Mouse (Mus musculus) embryonic facial prominence, embryonic 11.5 days (tissue): ENCODE data around the gene Phldb3. TPM values are rescaled to one million over a fixed set of nuclear protein-coding genes. Genes with fewer than 3 reads are reported as not detected.

ENCODE experiments used
- ATAC-seq: fragments of 200-750 bp; cut with Nextera tagmentation; replicated peaks from 2 replicates; pipeline ENCODE4 v1.8.0; 2017; ENCODE audit warnings: low read depth; ENCODE audit not compliant: insufficient number of reproducible peaks, low FRiP score, low TSS enrichment
- DNase-seq: peaks from one replicate; pipeline ENCODE4 v3.0.0-alpha.2; 2015; ENCODE audit warnings: low spot score
- H3K27ac ChIP-seq: fragments of 300-500 bp; sonication (generic); replicated peaks from 2 replicates; pipeline ENCODE4 v1.5.1; 2014; ENCODE audit warnings: mild to moderate bottlenecking, low read depth, low read length, control low read depth
- H3K27me3 ChIP-seq: fragments of 300-500 bp; sonication (generic); 2 replicates; pipeline ENCODE4 v1.6.1; 2014; ENCODE audit warnings: mild to moderate bottlenecking, low read length, moderate library complexity, mixed read lengths; ENCODE audit not compliant: control insufficient read depth, insufficient read depth
- H3K36me3 ChIP-seq: fragments of 300-500 bp; sonication (generic); replicated peaks from 2 replicates; pipeline ENCODE4 v1.6.1; 2014; ENCODE audit warnings: low read depth, mild to moderate bottlenecking, low read length, moderate library complexity, mixed read lengths; ENCODE audit not compliant: control insufficient read depth, insufficient read depth
- H3K4me1 ChIP-seq: fragments of 300-500 bp; sonication (generic); 2 replicates; pipeline ENCODE4 v1.6.1; 2014; ENCODE audit warnings: low read length, mixed read lengths; ENCODE audit not compliant: control insufficient read depth, insufficient read depth
- H3K4me2 ChIP-seq: fragments of 300-500 bp; sonication (generic); 2 replicates; pipeline ENCODE4 v1.6.1; 2014; ENCODE audit warnings: low read depth, mild to moderate bottlenecking, control low read depth, low read length, moderate library complexity
- H3K4me3 ChIP-seq: fragments of 300-500 bp; sonication (generic); 2 replicates; pipeline ENCODE4 v1.5.1; 2014; ENCODE audit warnings: low read depth, low read length, control low read depth
- H3K9ac ChIP-seq: fragments of 300-500 bp; sonication (generic); replicated peaks from 2 replicates; pipeline ENCODE4 v1.6.1; 2014; ENCODE audit warnings: mild to moderate bottlenecking, control low read depth, low read length
- H3K9me3 ChIP-seq: fragments of 300-500 bp; sonication (generic); replicated peaks from 2 replicates; pipeline ENCODE4 v1.6.1; 2016; ENCODE audit warnings: mild to moderate bottlenecking, low read length, inconsistent platforms, mixed read lengths; ENCODE audit not compliant: control insufficient read depth
- WGBS: fragments of 180-500 bp; shearing (Covaris S2); extraction: QIAGEN DNeasy Blood & Tissue Kit; methylation state at CpG from one replicate; pipeline ENCODE4 v1.1.7; 2014; 5-methylcytosine and 5-hydroxymethylcytosine counted together
- polyA plus RNA-seq: library from polyadenylated mRNA; unstranded; fragments of >200 nt; fragmentation: Nextera tagmentation; extraction: Ambion mirVana; gene quantifications from 2 replicates; pipeline ENCODE4 v1.2.1, GENCODE M21; 2014

Phldb3 gene
- polyA plus RNA-seq, 1 experiment from 2014 or later, result 0.10 TPM

DNA sequence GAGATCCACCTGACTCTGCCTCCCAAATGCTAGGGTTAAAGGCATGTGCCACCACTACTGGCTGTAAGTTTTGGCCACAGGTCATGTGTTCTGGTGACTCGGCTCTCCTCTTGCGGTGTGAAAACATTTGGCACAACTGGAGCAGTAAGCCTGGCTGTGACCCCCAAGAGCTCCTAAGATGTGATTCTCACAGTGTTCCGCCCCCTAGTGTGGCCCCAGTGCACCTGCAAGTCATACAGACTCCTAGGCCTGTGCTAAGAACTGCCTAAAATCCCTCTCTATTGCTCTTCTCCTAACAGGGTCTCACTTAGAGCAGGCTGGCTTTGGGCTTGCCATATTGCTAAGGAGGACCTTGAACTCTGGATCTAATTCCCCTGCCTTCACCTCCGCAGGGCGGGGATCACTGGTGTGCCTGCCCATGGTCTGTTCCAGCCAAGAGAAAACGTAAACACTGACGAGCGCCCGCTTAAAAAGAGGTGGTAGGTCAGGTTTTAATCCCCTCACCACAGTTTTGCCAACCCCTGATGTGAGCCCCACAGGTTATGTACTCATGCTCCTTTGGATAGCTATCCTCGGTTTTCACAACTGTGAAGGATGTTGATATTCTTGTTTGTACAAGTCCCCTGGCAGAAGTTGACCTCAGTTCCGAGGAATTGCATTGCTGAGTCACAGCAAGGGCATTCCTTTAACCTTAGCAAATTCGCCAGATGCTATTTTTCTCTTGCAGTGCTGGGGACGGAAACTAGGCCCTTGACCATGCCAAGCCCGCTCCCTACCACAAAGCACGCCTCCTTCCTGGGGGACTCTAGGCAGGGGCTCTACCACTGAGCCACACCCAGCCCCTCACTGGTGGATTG, 11.1 kb upstream of the Phldb3 start:
- Histone ChIP-seq H3K27me3 (0 out of 2 replicates have a peak, but pooled peaks cover 2% of the 10 kb centered on the region), H3K4me3 (no peak overlapping the region), H3K4me1 (no peaks in the 10 kb centered on the region), H3K9ac (no peak overlapping the region), H3K4me2 (no peak overlapping the region), H3K36me3 (no peaks in the 10 kb centered on the region), H3K9me3 (no peaks in the 10 kb centered on the region), H3K27ac (no peak overlapping the region)
- ATAC-seq, result no peak
- 72% methylated on average over 15 of the region's 15 CpGs for WGBS
- no peak for DNase-seq

DNA sequence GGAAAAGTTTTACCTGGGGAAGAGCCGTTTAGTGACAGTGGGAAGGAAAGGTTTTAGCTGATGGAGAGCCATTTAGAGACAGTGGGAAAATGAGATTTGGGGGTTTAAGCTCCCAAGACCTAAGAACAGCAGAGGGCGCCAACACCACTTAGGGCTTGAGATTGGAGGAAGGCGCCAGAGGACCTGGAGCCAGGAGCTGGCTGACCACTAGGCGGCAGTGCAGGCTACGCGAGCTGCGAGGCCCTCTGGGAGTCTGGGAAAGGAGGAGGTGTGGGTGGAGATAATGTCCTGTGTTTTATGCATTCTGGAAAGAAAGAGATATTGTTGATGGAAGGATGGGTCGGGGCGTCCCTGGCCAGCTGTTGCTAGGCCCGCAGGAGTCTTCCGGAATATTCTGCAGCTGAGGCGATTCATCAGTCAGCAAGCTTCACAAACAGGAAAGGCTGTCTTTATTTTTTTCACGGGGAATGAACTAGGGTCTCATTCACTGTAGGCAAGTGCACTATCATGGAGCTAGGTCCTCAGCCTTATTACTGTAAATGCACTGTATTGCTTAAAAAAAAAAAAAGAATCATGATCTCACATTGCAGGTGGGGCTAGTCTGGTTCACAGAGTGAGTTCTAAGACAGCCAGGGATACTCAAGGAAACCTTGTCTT, 9.5 kb upstream of the Phldb3 start:
- peak; percentile 98 for DNase-seq
- whole genome bisulfite sequencing, result 4% methylated on average over 13 of the region's 13 CpGs
- Histone ChIP-seq H3K9me3 (no peaks in the 10 kb centered on the region), H3K4me1 (no peaks in the 10 kb centered on the region), H3K27ac (no peak overlapping the region), H3K4me2 (no peak overlapping the region), H3K27me3 (no peaks in the 10 kb centered on the region), H3K4me3 (no peak overlapping the region), H3K9ac (no peak overlapping the region), H3K36me3 (no peaks in the 10 kb centered on the region)
- ATAC-seq, result peak; percentile 79; the same call in 1 of the 2 replicates

DNA sequence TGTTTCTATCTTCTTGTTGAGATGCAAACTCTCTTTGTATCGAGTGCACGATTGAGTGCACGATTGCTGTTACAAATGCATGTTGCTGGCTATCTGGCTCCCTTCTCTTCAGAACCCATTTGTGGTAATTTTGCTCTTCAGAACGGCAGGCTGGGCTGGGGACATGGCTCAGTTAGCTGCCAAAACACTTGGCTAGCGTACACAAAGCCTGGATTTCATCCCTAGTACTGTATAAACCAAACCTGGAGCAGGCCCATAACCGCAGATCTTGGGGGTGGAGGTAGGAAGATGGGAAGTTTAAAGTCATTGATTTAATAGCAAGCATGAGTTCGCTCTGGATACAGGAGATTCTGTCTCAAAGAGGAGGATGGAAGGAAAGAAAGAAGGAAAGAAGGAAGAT, 5.0 kb upstream of the Phldb3 start:
- Histone ChIP-seq H3K36me3 (no peaks in the 10 kb centered on the region), H3K4me1 (peaks cover 5% of the 10 kb centered on the region; the same call in 1 of the 2 replicates), H3K9ac (no peak overlapping the region), H3K27me3 (peaks cover 9% of the 10 kb centered on the region), H3K9me3 (no peaks in the 10 kb centered on the region), H3K27ac (no peak overlapping the region), H3K4me2 (no peak overlapping the region), H3K4me3 (no peak overlapping the region)
- ATAC-seq, result no peak
- 91% methylated on average over 7 of the region's 7 CpGs for WGBS
- DNase-seq, result no peak

DNA sequence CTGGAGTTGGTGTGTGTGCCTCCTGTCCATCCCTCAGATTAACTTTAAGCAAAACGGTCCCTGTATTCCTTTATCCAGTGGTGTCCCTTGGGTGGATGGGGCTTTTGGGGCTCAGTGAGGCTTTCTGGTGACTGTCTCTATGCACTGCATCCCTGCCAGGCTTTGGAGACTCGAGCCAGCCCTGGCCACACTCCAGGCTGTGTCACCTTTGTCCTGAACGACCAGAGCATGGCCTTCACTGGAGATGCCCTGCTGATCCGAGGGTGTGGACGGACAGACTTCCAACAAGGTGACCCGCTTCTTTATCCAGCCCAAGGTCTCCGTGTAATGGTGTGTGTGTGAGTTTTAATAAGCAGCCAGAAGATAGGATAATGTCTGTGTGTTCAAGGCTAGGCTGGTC, 4.5 kb upstream of the Phldb3 start:
- DNase-seq (no peak), ATAC-seq (no peak)
- Histone ChIP-seq H3K4me2 (no peak overlapping the region), H3K4me1 (peaks cover 9% of the 10 kb centered on the region; the same call in 1 of the 2 replicates), H3K27ac (no peak overlapping the region), H3K9me3 (no peaks in the 10 kb centered on the region), H3K4me3 (no peak overlapping the region), H3K9ac (no peak overlapping the region), H3K36me3 (no peaks in the 10 kb centered on the region), H3K27me3 (peaks cover 14% of the 10 kb centered on the region)
- 71% methylated on average over 7 of the region's 7 CpGs for WGBS

DNA sequence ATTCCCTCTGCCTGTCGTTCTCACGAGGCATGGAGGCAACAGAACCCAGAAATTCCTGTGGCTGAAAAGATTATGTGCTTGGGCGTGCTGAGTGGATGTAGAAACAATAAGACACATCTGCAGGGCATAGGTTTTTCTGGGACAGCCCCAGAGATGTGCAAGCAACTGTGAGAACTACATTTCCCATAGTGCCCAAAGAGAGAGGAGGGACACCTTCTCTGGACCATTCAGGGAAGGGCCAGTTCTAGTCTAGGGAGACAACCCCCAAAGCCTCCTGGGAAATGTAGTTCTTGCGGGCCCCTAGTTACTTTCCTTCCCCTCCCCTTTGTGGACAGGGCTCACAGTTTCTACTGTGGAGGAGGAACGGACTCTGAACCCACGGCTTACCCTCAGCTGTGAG, 2.5 kb upstream of the Phldb3 start:
- ATAC-seq (peak; percentile 62; the same call in 1 of the 2 replicates), DNase-seq (peak; percentile 65)
- Histone ChIP-seq H3K9ac (no peak overlapping the region), H3K27me3 (peaks cover 32% of the 10 kb centered on the region), H3K4me1 (peaks cover 9% of the 10 kb centered on the region; the same call in 1 of the 2 replicates), H3K4me3 (no peak overlapping the region), H3K36me3 (no peaks in the 10 kb centered on the region), H3K9me3 (no peaks in the 10 kb centered on the region), H3K4me2 (no peak overlapping the region), H3K27ac (no peak overlapping the region)
- WGBS, result 45% methylated on average over 6 of the region's 6 CpGs

DNA sequence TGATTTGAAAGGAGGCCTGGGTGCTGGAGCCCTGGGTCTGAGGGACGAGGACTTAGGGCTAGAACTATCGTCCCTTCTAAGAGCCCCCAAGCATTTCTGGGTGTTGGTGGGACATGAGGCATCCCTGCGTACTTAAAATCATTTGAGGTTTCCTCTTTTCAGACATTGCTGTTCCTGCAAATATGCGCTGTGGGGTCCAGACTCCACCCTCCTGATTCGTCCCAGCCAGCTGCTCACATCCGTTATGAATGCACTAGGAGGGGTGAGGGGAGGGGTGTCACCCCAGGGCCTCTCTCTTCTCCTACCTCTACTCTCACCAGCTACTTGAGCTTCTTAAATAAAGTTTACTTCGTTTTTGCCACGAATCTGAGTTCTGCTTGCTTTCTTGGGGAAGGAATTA, 2.0 kb upstream of the Phldb3 start:
- H3K4me1 ChIP-seq, result peaks cover 9% of the 10 kb centered on the region; the same call in 1 of the 2 replicates
- no peak overlapping the region for H3K27ac ChIP-seq
- no peak overlapping the region for H3K4me3 ChIP-seq
- WGBS, result 71% methylated on average over 8 of the region's 8 CpGs
- H3K9ac ChIP-seq, result no peak overlapping the region
- no peak for DNase-seq
- peaks cover 37% of the 10 kb centered on the region for H3K27me3 ChIP-seq
- no peaks in the 10 kb centered on the region for H3K9me3 ChIP-seq
- H3K4me2 ChIP-seq, result no peak overlapping the region
- ATAC-seq, result no peak
- no peaks in the 10 kb centered on the region for H3K36me3 ChIP-seq

DNA sequence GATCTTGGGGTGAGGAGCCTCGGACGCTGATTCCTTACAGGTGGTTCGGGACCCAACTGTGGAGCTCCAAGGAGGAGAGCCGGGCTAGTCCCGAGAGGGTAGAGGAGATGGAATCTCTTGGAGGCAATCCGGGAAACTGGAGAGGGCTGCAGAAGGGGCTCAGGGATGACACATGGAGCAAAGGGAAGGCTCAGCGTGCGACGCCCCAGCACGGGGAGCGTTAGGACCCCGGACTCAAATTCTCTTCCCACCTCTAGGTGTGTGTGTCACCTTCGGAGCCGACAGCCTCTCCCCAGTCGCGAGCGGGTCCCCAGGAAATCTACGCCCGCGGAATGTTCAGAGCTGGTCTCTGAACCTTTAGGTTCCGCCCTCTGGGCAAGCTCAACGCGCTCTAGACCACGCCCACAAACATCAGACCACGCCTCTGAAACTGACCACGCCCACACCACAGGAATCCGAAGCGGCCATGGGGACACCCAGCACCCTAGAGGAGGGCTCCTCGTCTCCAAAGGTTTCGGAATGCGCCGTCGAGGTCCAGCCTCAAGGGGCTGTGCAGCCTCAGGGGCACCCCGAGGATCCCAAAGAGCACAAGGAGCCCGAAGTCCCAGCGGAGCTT, 424 bp downstream of the Phldb3 start:
- peak; percentile 27; the same call in 1 of the 2 replicates for ATAC-seq
- Histone ChIP-seq H3K27ac (no peak overlapping the region), H3K9me3 (no peaks in the 10 kb centered on the region), H3K4me2 (peak overlapping the region; percentile 55), H3K4me3 (peak overlapping the region; percentile 21), H3K9ac (no peak overlapping the region; the same call in 1 of the 2 replicates), H3K4me1 (peaks cover 9% of the 10 kb centered on the region; the same call in 1 of the 2 replicates), H3K27me3 (peaks cover 40% of the 10 kb centered on the region), H3K36me3 (no peaks in the 10 kb centered on the region)
- DNase-seq, result peak; percentile 79
- under 1% methylated on average over 36 of the region's 36 CpGs for WGBS
